ENCODE assay signal across 9 mouse cellular contexts in the genomic region with DNA sequence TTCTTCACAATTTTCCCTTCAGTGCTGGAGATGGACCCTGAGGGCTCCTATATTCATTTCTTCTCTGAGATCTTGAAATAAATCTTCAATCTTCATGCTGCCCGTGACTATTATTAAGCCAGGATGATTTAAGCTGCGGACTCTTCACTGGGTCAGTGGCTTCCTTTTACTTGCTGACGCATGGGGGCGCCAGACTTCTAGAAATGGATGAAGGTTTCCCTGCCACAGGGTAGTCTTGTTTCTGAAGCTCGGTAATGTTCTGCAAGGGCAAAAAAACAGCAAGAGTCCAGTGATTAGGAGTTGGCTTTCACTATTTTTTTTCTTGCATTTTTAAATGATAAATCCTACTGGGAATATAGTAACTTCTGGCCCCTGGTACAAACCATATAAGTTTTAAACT.
DNase-seq lines count a peak whose midpoint lies in the region; ATAC-seq and TF ChIP-seq lines count a peak whose summit lies in the region.
"Had no signal": no experiment of that assay in that cellular context is flagged by ENCODE, and none has a peak within 500 bp of the region (broad histone marks: within the 10 kb centered on the region; RNA-seq: fewer than 3 reads in every experiment).

No protein-coding gene starts in this region.

- TF ChIP-seq POLR2A in brain, embryonic 14.5 days (IDR thresholded peaks at IDR 0.05; ENCODE audit: borderline replicate concordance, extremely low read depth, insufficient read depth, insufficient read length, poor library complexity, severe bottlenecking), result no peak

- WGBS in forebrain, postnatal 0 days, result 8% methylated on average over 5 of the region's 5 CpGs
- WGBS in stomach, postnatal 0 days, result 9% methylated on average over 5 of the region's 5 CpGs

- TF ChIP-seq CTCF in brain, embryonic 14.5 days (IDR thresholded peaks at IDR 0.05; ENCODE audit: borderline replicate concordance, extremely low read depth, insufficient read depth, insufficient read length), result peak; percentile 80
- TF ChIP-seq CTCF in forebrain, postnatal 0 days (IDR thresholded peaks at IDR 0.05; ENCODE audit: low read depth), result peak; percentile 74
- peak; percentile 94 for TF ChIP-seq CTCF in stomach, postnatal 0 days (IDR thresholded peaks at IDR 0.05; ENCODE audit: low read depth)

- no peak for TF ChIP-seq EP300 in stomach, postnatal 0 days (optimal IDR thresholded peaks at IDR 0.05)

- H3K9ac ChIP-seq in forebrain, postnatal 0 days, result no peak overlapping the region
- H3K9ac ChIP-seq in stomach, postnatal 0 days (ENCODE audit: low read length), result no peak overlapping the region

- ATAC-seq in CD4-positive, CD25-positive, alpha-beta regulatory T cell, adult 4 months, result no peak
- peak; percentile 77 for ATAC-seq in forebrain, postnatal 0 days
- ATAC-seq in stomach, postnatal 0 days (ENCODE audit: low FRiP score, low TSS enrichment), result no peak

- H3K27me3 ChIP-seq in forebrain, postnatal 0 days (ENCODE audit: insufficient read depth, low read length), result no peaks in the 10 kb centered on the region
- H3K27me3 ChIP-seq in stomach, postnatal 0 days (ENCODE audit: control insufficient read depth, insufficient read depth, low read length), result no peaks in the 10 kb centered on the region
- H3K27me3 ChIP-seq: megakaryocyte, embryonic 14.5 days had no signal

- no peaks in the 10 kb centered on the region for H3K9me3 ChIP-seq in forebrain, postnatal 0 days (ENCODE audit: low read length)
- no peaks in the 10 kb centered on the region for H3K9me3 ChIP-seq in stomach, postnatal 0 days (ENCODE audit: control insufficient read depth, low read length)
- H3K9me3 ChIP-seq: megakaryocyte, embryonic 14.5 days had no signal

- no peak overlapping the region for H3K4me2 ChIP-seq in forebrain, postnatal 0 days (ENCODE audit: low read depth)
- H3K4me2 ChIP-seq in stomach, postnatal 0 days (replicated peaks; ENCODE audit: low read depth), result no peak overlapping the region

- DNase-seq in CD4-positive, CD25-positive, alpha-beta regulatory T cell, adult 2 months (ENCODE audit: low read depth, low spot score), result peak; percentile 54
- peak; percentile 91 for DNase-seq in brain, embryonic 14.5 days (ENCODE audit: low read depth)
- DNase-seq in forebrain, postnatal 0 days, result peak; percentile 72
- DNase-seq in induced T-regulatory cell, adult 2 months (ENCODE audit: low read depth), result peak; percentile 36
- peak; percentile 83 for DNase-seq in left cerebral cortex, postnatal 4 days
- DNase-seq in neural tube, embryonic 10.5 days (ENCODE audit: extremely low spot score, low spot score), result peak; percentile 68
- DNase-seq in stomach, postnatal 0 days (ENCODE audit: low spot score), result peak; percentile 87

- peaks cover 29% of the 10 kb centered on the region for H3K36me3 ChIP-seq in forebrain, postnatal 0 days (ENCODE audit: insufficient read depth)
- no peaks in the 10 kb centered on the region for H3K36me3 ChIP-seq in stomach, postnatal 0 days (ENCODE audit: control insufficient read depth, insufficient read depth, low read length)

- H3K27ac ChIP-seq in forebrain, postnatal 0 days (ENCODE audit: low read depth, low read length), result no peak overlapping the region
- no peak overlapping the region for H3K27ac ChIP-seq in stomach, postnatal 0 days (replicated peaks)

- no peaks in the 10 kb centered on the region for H3K4me1 ChIP-seq in forebrain, postnatal 0 days (ENCODE audit: insufficient read depth)
- H3K4me1 ChIP-seq in stomach, postnatal 0 days (replicated peaks; ENCODE audit: control insufficient read depth, insufficient read depth), result no peaks in the 10 kb centered on the region
- H3K4me1 ChIP-seq: megakaryocyte, embryonic 14.5 days had no signal

- intact Hi-C loops in left cerebral cortex, postnatal 4 days (cut with DNase I), result loop anchor here (5.0 to 10.0 kb wide), 2 partner anchors 97 to 424 kb away; no protein-coding TSS in a partner anchor

- H3K4me3 ChIP-seq in forebrain, postnatal 0 days (ENCODE audit: low read depth, low read length), result no peak overlapping the region
- no peak overlapping the region for H3K4me3 ChIP-seq in stomach, postnatal 0 days (ENCODE audit: low read depth, low read length)
- H3K4me3 ChIP-seq: megakaryocyte, embryonic 14.5 days had no signal

Comparison
In these comparisons a context has a peak if more than half of its experiments do, and no peak if none do; other contexts are left out.
1. DNase-seq: peak in every context shown above with its lines; median percentile 91 in brain, embryonic 14.5 days; 87 in stomach, postnatal 0 days; 83 in left cerebral cortex, postnatal 4 days; 72 in forebrain, postnatal 0 days; 68 in neural tube, embryonic 10.5 days; 54 in CD4-positive, CD25-positive, alpha-beta regulatory T cell, adult 2 months; 36 in induced T-regulatory cell, adult 2 months.